Mouse (Mus musculus) forebrain, postnatal 0 days (tissue): Measurements from ENCODE around the gene Tjp2. TPM values are rescaled to one million over a fixed set of nuclear protein-coding genes. Genes with fewer than 3 reads are reported as not detected.
"Not testable (repeated sequence)": the region's sequence is repeated elsewhere in the genome, so short reads cannot be mapped to it uniquely, and the experiment has no call there.

Experiments used
- ATAC-seq: fragments of 200-750 bp; cut with Nextera tagmentation; 2 replicates; pipeline ENCODE4 v1.8.0; 2017; ENCODE audit warnings: mild to moderate bottlenecking, moderate library complexity
- DNase-seq: peaks from one replicate; pipeline ENCODE4 v3.0.0-alpha.2; 2015
- H3K27ac ChIP-seq: fragments of 300-500 bp; sonication (generic); 2 replicates; pipeline ENCODE4 v1.5.1; 2014; ENCODE audit warnings: low read depth, mild to moderate bottlenecking, antibody characterized with exemption, low read length, moderate library complexity, mixed read lengths
- H3K27me3 ChIP-seq: fragments of 300-500 bp; sonication (generic); 2 replicates; pipeline ENCODE4 v1.6.1; 2014; ENCODE audit warnings: mild to moderate bottlenecking, low read length, mixed read lengths; ENCODE audit not compliant: insufficient read depth
- H3K36me3 ChIP-seq: fragments of 300-500 bp; sonication (generic); 2 replicates; pipeline ENCODE4 v1.6.1; 2014; ENCODE audit warnings: mild to moderate bottlenecking, moderate library complexity; ENCODE audit not compliant: insufficient read depth
- H3K4me1 ChIP-seq: fragments of 300-500 bp; sonication (generic); 2 replicates; pipeline ENCODE4 v1.6.1; 2014; ENCODE audit warnings: antibody characterized with exemption; ENCODE audit not compliant: insufficient read depth
- H3K4me2 ChIP-seq: fragments of 300-500 bp; sonication (generic); 2 replicates; pipeline ENCODE4 v1.6.1; 2014; ENCODE audit warnings: low read depth, mild to moderate bottlenecking, moderate library complexity
- H3K4me3 ChIP-seq: fragments of 300-500 bp; sonication (generic); 2 replicates; pipeline ENCODE4 v1.5.1; 2014; ENCODE audit warnings: low read depth, low read length, mixed read lengths
- H3K9ac ChIP-seq: fragments of 300-500 bp; sonication (generic); 2 replicates; pipeline ENCODE4 v1.6.1; 2014; ENCODE audit warnings: mild to moderate bottlenecking
- H3K9me3 ChIP-seq: fragments of 300-500 bp; sonication (generic); 2 replicates; pipeline ENCODE4 v1.6.1; 2016; ENCODE audit warnings: low read length
- CTCF ChIP-seq: sonication (generic); IDR thresholded peaks from 2 replicates; pipeline ENCODE4 v1.5.1; 2016; ENCODE audit warnings: antibody characterized with exemption, control low read depth, low read depth
- WGBS: fragments of 180-500 bp; shearing (Covaris S2); extraction: QIAGEN DNeasy Blood & Tissue Kit; methylation state at CpG from one replicate; pipeline ENCODE4 v1.1.7; 2014; 5-methylcytosine and 5-hydroxymethylcytosine counted together
- polyA plus RNA-seq: library from polyadenylated mRNA; unstranded; fragments of >200 nt; fragmentation: Nextera tagmentation; extraction: Ambion mirVana; gene quantifications from 2 replicates; pipeline ENCODE4 v1.2.1, GENCODE M21; 2015
- total RNA-seq: library from RNA; depleted of rRNA; stranded (reverse); fragments of >200 nt; gene quantifications from 2 replicates; pipeline ENCODE4 v1.2.3, GENCODE M21; 2014

The Tjp2 gene
- total and polyA plus RNA-seq, 2 experiments from 2014 or later = 8.8 to 15.5 TPM

DNA sequence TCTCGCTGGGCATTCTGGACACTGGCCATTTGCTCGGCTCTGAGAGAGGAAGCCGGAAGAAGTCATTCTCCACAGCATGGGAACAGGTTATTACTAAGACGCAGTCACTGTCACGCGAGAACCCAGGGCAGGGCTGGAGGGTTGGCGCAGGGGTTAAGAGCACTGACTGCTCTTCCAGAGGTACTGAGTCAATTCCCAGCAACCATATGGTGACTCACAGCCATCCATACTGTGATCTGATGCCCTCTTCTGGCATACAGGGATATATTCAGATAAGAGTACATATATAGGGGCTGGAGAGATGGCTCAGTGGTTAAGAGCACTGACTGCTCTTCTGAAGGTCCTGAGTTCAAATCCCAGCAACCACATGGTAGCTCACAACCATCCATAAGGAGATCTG is 113.2 kb downstream of the Tjp2 start:
- H3K36me3 ChIP-seq = peaks cover 3% of the 10 kb centered on the region; the same call in 1 of the 2 replicates
- no peaks in the 10 kb centered on the region for H3K9me3 ChIP-seq
- no peak overlapping the region for H3K4me2 ChIP-seq
- DNase-seq (no peak), ATAC-seq (no peak)
- no peak overlapping the region for H3K9ac ChIP-seq
- TF ChIP-seq CTCF = no peak
- no peak overlapping the region for H3K4me3 ChIP-seq
- WGBS = 96% methylated on average over 7 of the region's 7 CpGs
- H3K4me1 ChIP-seq = no peaks in the 10 kb centered on the region
- no peak overlapping the region for H3K27ac ChIP-seq
- H3K27me3 ChIP-seq = no peaks in the 10 kb centered on the region

DNA sequence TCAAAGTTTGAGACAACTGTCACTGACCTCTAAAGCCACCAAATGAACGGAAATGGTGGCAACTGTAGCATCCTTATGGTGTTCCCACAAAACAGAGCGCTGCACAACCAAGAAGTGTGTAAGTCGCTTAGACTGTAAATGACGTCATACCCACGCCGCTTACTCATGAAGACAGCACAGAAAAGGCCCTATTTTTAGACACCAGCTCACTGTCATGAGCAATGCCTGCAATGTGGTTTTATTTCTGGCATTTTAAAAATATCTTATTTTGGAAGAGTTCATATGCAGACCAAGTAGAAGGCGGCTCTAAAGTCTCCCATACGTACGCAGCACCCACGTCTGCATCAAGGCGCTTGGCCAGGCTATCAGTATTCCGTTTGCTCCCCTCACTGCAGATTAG is 117.1 kb downstream of the Tjp2 start:
- H3K27ac ChIP-seq = no peak overlapping the region
- no peak overlapping the region for H3K4me3 ChIP-seq
- DNase-seq (peak; percentile 53), ATAC-seq (peak; percentile 79)
- peaks cover 3% of the 10 kb centered on the region; the same call in 1 of the 2 replicates for H3K36me3 ChIP-seq
- 76% methylated on average over 12 of the region's 12 CpGs for WGBS
- no peak overlapping the region for H3K4me2 ChIP-seq
- no peaks in the 10 kb centered on the region for H3K9me3 ChIP-seq
- TF ChIP-seq CTCF = no peak
- no peaks in the 10 kb centered on the region for H3K27me3 ChIP-seq
- H3K9ac ChIP-seq = no peak overlapping the region
- H3K4me1 ChIP-seq = no peaks in the 10 kb centered on the region

DNA sequence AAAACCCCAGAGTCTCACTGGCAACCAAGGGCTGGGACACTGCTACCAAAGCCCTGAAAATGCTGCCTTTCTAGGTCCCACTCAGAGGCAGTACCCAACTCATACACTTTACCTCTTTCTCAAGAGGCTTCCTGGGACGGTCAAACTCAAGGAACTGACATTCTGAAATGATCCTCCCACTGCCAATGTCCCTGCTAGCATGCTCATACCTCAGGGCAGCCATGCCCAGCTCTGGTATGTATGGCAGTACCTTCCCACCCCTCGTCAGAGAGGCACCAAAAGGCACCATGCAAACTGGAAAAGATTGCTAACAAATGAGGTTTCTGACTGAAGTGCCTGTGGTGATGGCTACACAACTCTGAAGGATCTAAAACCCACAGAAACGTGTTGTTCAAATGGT is 121.0 kb downstream of the Tjp2 start:
- DNase-seq = no peak
- Histone ChIP-seq H3K27me3 (no peaks in the 10 kb centered on the region), H3K4me2 (no peak overlapping the region), H3K36me3 (peaks cover 2% of the 10 kb centered on the region; the same call in 1 of the 2 replicates), H3K4me1 (no peaks in the 10 kb centered on the region), H3K4me3 (no peak overlapping the region), H3K27ac (no peak overlapping the region), H3K9ac (no peak overlapping the region), H3K9me3 (no peaks in the 10 kb centered on the region)
- WGBS = 85% methylated on average over 3 of the region's 3 CpGs
- ATAC-seq = no peak
- TF ChIP-seq CTCF = no peak

DNA sequence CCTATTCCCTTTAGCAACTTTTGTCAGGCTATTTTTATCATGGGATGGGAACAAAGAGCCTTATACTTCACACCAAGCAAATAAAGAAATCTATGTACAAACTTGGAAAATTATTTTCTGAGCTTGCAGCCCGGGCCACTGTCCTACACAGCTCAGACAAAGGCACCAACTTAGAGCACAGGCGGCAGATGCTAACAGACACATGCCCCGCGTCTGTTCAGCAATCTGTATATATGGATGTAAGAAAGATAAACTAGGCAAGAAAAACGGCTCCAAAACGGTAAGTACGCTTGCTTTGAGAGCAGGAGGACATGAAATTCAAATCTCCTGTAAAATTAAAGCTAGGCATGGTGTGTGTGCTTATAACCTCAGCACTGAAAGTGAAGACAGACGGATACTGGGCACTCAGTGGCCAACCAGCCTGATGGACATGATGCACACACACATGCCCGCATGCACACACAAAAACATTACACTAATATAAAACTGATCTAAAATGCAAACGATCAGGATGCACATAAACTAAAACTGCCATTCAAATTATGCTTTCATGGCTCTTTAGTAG is 122.2 kb downstream of the Tjp2 start:
- 71% methylated on average over 10 of the region's 10 CpGs for WGBS
- Histone ChIP-seq H3K9me3 (no peaks in the 10 kb centered on the region), H3K36me3 (peaks cover 2% of the 10 kb centered on the region; the same call in 1 of the 2 replicates), H3K27ac (peak overlapping the region; percentile 15; the same call in 1 of the 2 replicates), H3K27me3 (no peaks in the 10 kb centered on the region), H3K4me1 (no peaks in the 10 kb centered on the region), H3K4me3 (no peak overlapping the region), H3K4me2 (no peak overlapping the region), H3K9ac (no peak overlapping the region)
- peak; percentile 82 for DNase-seq
- TF ChIP-seq CTCF = no peak
- peak; percentile 90 for ATAC-seq

DNA sequence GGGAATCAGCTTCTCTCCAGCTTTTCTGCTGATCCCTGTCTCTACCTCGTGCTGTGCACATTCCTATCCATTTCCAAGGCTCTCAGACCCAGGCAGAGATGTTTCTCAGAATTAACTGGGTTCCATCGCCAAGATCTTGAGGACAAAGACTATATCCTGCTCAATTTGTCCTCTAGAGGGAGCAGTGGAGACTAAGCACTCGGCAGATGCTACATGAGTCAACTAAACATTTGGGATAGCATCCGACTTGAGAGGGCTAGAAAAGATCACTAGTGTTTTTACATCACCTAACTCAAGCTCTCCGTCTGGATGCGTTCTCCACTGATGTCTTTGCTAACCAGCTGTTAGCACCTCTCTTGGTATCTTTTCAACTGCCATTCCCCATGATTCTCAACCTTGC is 123.6 kb downstream of the Tjp2 start:
- Histone ChIP-seq H3K4me3 (no peak overlapping the region), H3K27ac (no peak overlapping the region), H3K36me3 (peaks cover 2% of the 10 kb centered on the region; the same call in 1 of the 2 replicates), H3K4me1 (no peaks in the 10 kb centered on the region), H3K9me3 (no peaks in the 10 kb centered on the region), H3K4me2 (no peak overlapping the region), H3K27me3 (no peaks in the 10 kb centered on the region), H3K9ac (no peak overlapping the region)
- peak; percentile 49 for TF ChIP-seq CTCF
- DNase-seq (peak; percentile 32), ATAC-seq (no peak)
- WGBS = 75% methylated on average over 6 of the region's 6 CpGs

DNA sequence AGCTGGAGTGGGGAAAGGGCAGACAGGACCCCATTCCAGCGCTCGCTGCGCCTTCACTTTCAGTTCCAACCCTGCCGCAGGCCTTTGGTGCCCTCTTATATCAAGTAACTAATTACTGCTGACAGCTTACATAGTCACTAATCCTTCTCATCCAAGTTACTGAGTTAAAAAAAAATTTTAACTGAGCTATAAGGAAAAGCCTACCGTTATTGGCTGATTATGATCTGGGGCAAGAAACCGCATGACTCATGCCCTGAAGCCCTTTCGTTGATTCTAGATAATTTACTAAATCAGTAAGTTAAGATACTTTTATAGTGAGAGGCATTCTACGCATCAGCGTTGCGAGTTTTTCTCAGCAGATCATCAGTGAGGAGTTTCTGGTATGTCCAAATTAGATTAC is 126.1 kb downstream of the Tjp2 start:
- ATAC-seq (no peak), DNase-seq (no peak)
- H3K4me3 ChIP-seq = no peak overlapping the region
- H3K27ac ChIP-seq = no peak overlapping the region
- TF ChIP-seq CTCF = no peak
- no peak overlapping the region for H3K4me2 ChIP-seq
- H3K4me1 ChIP-seq = no peaks in the 10 kb centered on the region
- H3K9ac ChIP-seq = no peak overlapping the region
- no peaks in the 10 kb centered on the region for H3K9me3 ChIP-seq
- 0 out of 2 replicates have a peak, but pooled peaks cover 6% of the 10 kb centered on the region for H3K36me3 ChIP-seq
- 89% methylated on average over 10 of the region's 10 CpGs for WGBS
- no peaks in the 10 kb centered on the region for H3K27me3 ChIP-seq

DNA sequence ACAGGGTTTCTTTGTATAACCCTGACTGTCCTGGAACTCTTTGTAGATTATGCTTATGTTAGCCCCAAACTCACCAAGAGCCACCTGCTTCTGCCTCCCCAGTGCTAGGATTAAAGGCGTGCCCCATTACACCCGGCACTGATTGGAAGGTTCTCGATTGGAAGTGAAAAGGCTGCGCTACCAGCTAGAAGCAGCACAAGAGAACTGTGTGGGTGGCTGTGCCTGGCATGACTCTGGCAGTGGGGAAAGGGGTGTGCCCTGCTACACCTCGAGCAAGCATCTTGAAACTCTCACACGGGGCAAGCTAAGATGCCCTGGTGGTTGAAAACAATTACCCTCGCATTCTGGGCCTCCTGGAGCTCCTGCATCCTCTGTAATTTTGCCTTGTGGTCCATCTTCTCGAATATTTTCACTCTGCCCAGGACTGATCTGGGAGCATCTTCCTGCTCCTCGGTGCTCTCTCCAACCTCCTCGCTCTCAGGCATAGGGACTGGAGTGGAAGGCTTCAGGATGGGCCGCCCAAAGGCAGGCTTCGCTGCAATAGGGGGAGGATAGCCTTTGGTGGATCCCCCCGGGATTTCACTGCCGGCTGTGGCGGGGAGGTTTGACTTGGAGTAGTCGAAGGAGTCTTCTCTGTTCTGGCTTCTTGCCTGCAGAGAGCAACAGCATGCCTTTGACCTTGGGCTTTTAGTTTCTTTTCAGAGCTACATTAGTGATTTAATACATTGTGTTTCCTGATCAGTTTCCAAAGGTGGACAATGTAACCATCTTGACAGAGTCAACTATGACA is 127.0 kb downstream of the Tjp2 start:
- ATAC-seq (no peak), DNase-seq (no peak)
- no peak for TF ChIP-seq CTCF
- WGBS = 87% methylated on average over 16 of the region's 16 CpGs
- Histone ChIP-seq H3K27ac (no peak overlapping the region), H3K4me3 (no peak overlapping the region), H3K9ac (no peak overlapping the region), H3K4me1 (no peaks in the 10 kb centered on the region), H3K9me3 (no peaks in the 10 kb centered on the region), H3K36me3 (0 out of 2 replicates have a peak, but pooled peaks cover 6% of the 10 kb centered on the region), H3K4me2 (no peak overlapping the region), H3K27me3 (no peaks in the 10 kb centered on the region)

DNA sequence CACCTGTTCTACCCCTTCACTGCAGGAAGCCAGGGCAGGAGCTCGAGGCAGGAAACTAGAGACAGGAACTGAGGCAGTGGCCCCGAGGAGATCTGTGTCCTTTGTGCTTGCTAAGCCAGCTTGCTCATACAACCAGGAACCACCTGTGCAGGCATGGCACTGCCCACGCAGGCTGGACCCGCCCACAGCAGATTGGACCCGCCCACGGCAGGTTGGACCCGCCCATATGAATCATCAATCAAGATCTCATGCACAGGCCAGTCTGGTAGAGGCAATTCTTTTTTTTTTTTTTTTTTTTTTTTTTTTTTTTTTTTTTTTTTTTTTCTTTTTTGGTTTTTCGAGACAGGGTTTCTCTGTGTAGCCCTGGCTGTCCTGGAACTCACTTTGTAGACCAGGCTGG is 132.8 kb downstream of the Tjp2 start:
- H3K27me3 ChIP-seq, H3K27ac ChIP-seq, H3K36me3 ChIP-seq, H3K9me3 ChIP-seq, H3K9ac ChIP-seq, H3K4me2 ChIP-seq, H3K4me3 ChIP-seq, ATAC-seq, H3K4me1 ChIP-seq, DNase-seq: not testable (repeated sequence)
- WGBS = 75% methylated on average over 8 of the region's 8 CpGs
